ENCODE assay signal across 9 mouse cellular contexts in genomic region chr9:91364971-91365501, GRCm38 (mm10). TPM values are rescaled to one million over a fixed set of nuclear protein-coding genes. Genes with fewer than 3 reads are reported as not detected.
DNase-seq lines count a peak whose midpoint lies in the region; ATAC-seq lines count a peak whose summit lies in the region.
"Had no signal": no experiment of that assay in that cellular context is flagged by ENCODE, and none has a peak within 500 bp of the region (broad histone marks: within the 10 kb centered on the region; RNA-seq: fewer than 3 reads in every experiment).

No protein-coding gene starts in this region.

- H3K9ac ChIP-seq in kidney, embryonic 14.5 days (ENCODE audit: low read depth, low read length), result no peak overlapping the region
- H3K9ac ChIP-seq in hindbrain, embryonic 12.5 days, result peak overlapping the region; percentile 76
- peak overlapping the region; percentile 81 for H3K9ac ChIP-seq in midbrain, embryonic 14.5 days (replicated peaks; ENCODE audit: low read length)

- no peak overlapping the region for H3K27ac ChIP-seq in kidney, embryonic 14.5 days (ENCODE audit: low read depth, low read length)
- peak overlapping the region; percentile 96 for H3K27ac ChIP-seq in hindbrain, embryonic 12.5 days
- H3K27ac ChIP-seq in midbrain, embryonic 14.5 days (replicated peaks; ENCODE audit: low read depth, low read length), result peak overlapping the region; percentile 90

- H3K4me3 ChIP-seq in kidney, embryonic 14.5 days (ENCODE audit: low read length), result peak overlapping the region; percentile 17
- H3K4me3 ChIP-seq in hindbrain, embryonic 12.5 days, result peak overlapping the region; percentile 65
- H3K4me3 ChIP-seq in midbrain, embryonic 14.5 days (replicated peaks; ENCODE audit: low read depth, low read length), result peak overlapping the region; percentile 54

- peaks cover 88% of the 10 kb centered on the region for H3K27me3 ChIP-seq in kidney, embryonic 14.5 days (ENCODE audit: control insufficient read depth, insufficient read depth, low read length)
- H3K27me3 ChIP-seq in hindbrain, embryonic 12.5 days, result peaks cover 60% of the 10 kb centered on the region
- peaks cover 51% of the 10 kb centered on the region for H3K27me3 ChIP-seq in midbrain, embryonic 14.5 days (ENCODE audit: control insufficient read depth, insufficient read depth, low read length)

- no peaks in the 10 kb centered on the region for H3K36me3 ChIP-seq in kidney, embryonic 14.5 days (ENCODE audit: control insufficient read depth, insufficient read depth, low read length)
- no peaks in the 10 kb centered on the region for H3K36me3 ChIP-seq in hindbrain, embryonic 12.5 days
- no peaks in the 10 kb centered on the region for H3K36me3 ChIP-seq in midbrain, embryonic 14.5 days (ENCODE audit: control insufficient read depth, insufficient read depth, low read length)

- under 1% methylated on average over 34 of the region's 42 CpGs for WGBS in kidney, embryonic 14.5 days
- whole genome bisulfite sequencing in hindbrain, embryonic 12.5 days, result 1% methylated on average over 42 of the region's 42 CpGs
- under 1% methylated on average over 42 of the region's 42 CpGs for WGBS in midbrain, embryonic 14.5 days

- no peak for DNase-seq in kidney, adult 8-10 months
- DNase-seq in cerebellum, adult 9-11 months, result peak; percentile 77
- DNase-seq in midbrain, embryonic 14.5 days, result peak; percentile 72
- no peak for DNase-seq in kidney, postnatal 25 days
- DNase-seq in urinary bladder, postnatal 25 days (ENCODE audit: low spot score), result no peak
- no peak for DNase-seq in lung, postnatal 10 days

- peak overlapping the region; percentile 0; the same call in 1 of the 2 replicates for H3K4me2 ChIP-seq in kidney, embryonic 14.5 days (replicated peaks; ENCODE audit: low read depth, low read length)
- peak overlapping the region; percentile 46 for H3K4me2 ChIP-seq in hindbrain, embryonic 12.5 days (replicated peaks)
- peak overlapping the region; percentile 49 for H3K4me2 ChIP-seq in midbrain, embryonic 14.5 days (ENCODE audit: low read length)

- no peaks in the 10 kb centered on the region for H3K9me3 ChIP-seq in kidney, embryonic 14.5 days (ENCODE audit: control insufficient read depth, low read length)
- no peaks in the 10 kb centered on the region for H3K9me3 ChIP-seq in hindbrain, embryonic 12.5 days (replicated peaks)
- H3K9me3 ChIP-seq in midbrain, embryonic 14.5 days (ENCODE audit: control insufficient read depth, low read length), result no peaks in the 10 kb centered on the region

- peak; percentile 68 for ATAC-seq in kidney, embryonic 14.5 days (ENCODE audit: low FRiP score, low TSS enrichment)
- peak; percentile 24 for ATAC-seq in hindbrain, embryonic 12.5 days (ENCODE audit: low FRiP score)
- ATAC-seq in midbrain, embryonic 14.5 days (ENCODE audit: low FRiP score, low TSS enrichment), result peak; percentile 35; the same call in 1 of the 2 replicates

- no peaks in the 10 kb centered on the region for H3K4me1 ChIP-seq in kidney, embryonic 14.5 days (ENCODE audit: control insufficient read depth, insufficient read depth, low read length)
- H3K4me1 ChIP-seq in hindbrain, embryonic 12.5 days, result no peaks in the 10 kb centered on the region
- H3K4me1 ChIP-seq in midbrain, embryonic 14.5 days (ENCODE audit: control insufficient read depth, insufficient read depth, low read length), result no peaks in the 10 kb centered on the region

RNA-seq across cellular contexts. Expression of gene Zic1, which starts 0.6 kb away (rescaled TPM):
- 0.04 TPM in 1 of 2 replicates, not detected in the other for polyA plus RNA-seq in kidney, embryonic 14.5 days (2014; fragmentation: Nextera tagmentation; extraction: Ambion mirVana)
- polyA plus RNA-seq in hindbrain, embryonic 12.5 days (2016; fragmentation: Nextera tagmentation; extraction: Ambion mirVana), result 17.0 and 17.9 TPM in 2 replicates
- polyA plus RNA-seq in midbrain, embryonic 14.5 days (2014; fragmentation: Nextera tagmentation; extraction: Ambion mirVana), result 17.8 and 18.5 TPM in 2 replicates
- polyA plus RNA-seq: large intestine, adult 2 months had no signal

RNA-seq across cellular contexts. Expression of gene Zic4, which starts 2.8 kb away (rescaled TPM):
- not detected in 2 replicates for polyA plus RNA-seq in kidney, embryonic 14.5 days (2014; fragmentation: Nextera tagmentation; extraction: Ambion mirVana)
- 54.0 and 55.0 TPM in 2 replicates for polyA plus RNA-seq in hindbrain, embryonic 12.5 days (2016; fragmentation: Nextera tagmentation; extraction: Ambion mirVana)
- polyA plus RNA-seq in midbrain, embryonic 14.5 days (2014; fragmentation: Nextera tagmentation; extraction: Ambion mirVana), result 32.4 and 49.1 TPM in 2 replicates
- polyA plus RNA-seq: large intestine, adult 2 months had no signal

Comparison
In these comparisons a context has a peak if more than half of its experiments do, and no peak if none do; other contexts are left out.
1. DNase-seq: peak in cerebellum, adult 9-11 months (single experiment) and midbrain, embryonic 14.5 days (single experiment); none in kidney, adult 8-10 months (0 of 2), kidney, postnatal 25 days (0 of 2), urinary bladder, postnatal 25 days (single experiment) and lung, postnatal 10 days (single experiment).
2. RNA of gene Zic1, which starts 0.6 kb away (polyA plus RNA-seq): 17.0 to 17.9 TPM in hindbrain, embryonic 12.5 days and 17.8 to 18.5 TPM in midbrain, embryonic 14.5 days; 0.04 TPM in kidney, embryonic 14.5 days; every median in the first group is over 10 times any median in the second.
3. RNA of gene Zic4, which starts 2.8 kb away (polyA plus RNA-seq): 54.0 to 55.0 TPM in hindbrain, embryonic 12.5 days and 32.4 to 49.1 TPM in midbrain, embryonic 14.5 days; not detected in kidney, embryonic 14.5 days; every median in the first group is over 10 times any median in the second.
4. Peak in every context shown above with its lines, with median percentiles within 50 percentile points of each other: ATAC-seq, H3K4me2 ChIP-seq and H3K4me3 ChIP-seq.